Mouse (Mus musculus) CH12.LX (cell line): ENCODE measurements around the gene Tecta. TPM values are rescaled to one million over a fixed set of nuclear protein-coding genes. Genes with fewer than 3 reads are reported as not detected.

ENCODE experiments used
- DNase-seq: peaks from one replicate; pipeline ENCODE4 v3.0.0-alpha.2; 2013; ENCODE audit errors: extremely low read depth
- H3K27ac ChIP-seq: 2 replicates; pipeline ENCODE4 v1.5.1; 2012; ENCODE audit warnings: low read depth, mild to moderate bottlenecking, control low read depth, moderate library complexity; ENCODE audit not compliant: insufficient read depth
- H3K27me3 ChIP-seq: replicated peaks from 2 replicates; pipeline ENCODE3; 2012; ENCODE audit warnings: inconsistent platforms
- H3K36me3 ChIP-seq, 2 experiments: replicated peaks in 1 of 2; 2 replicates each; pipeline versions ENCODE3 to v1.6.1; 2012; ENCODE audit warnings: inconsistent platforms in 1 of 2, low read length in 1 of 2, mild to moderate bottlenecking in 1 of 2, mixed read lengths in 1 of 2, moderate library complexity in 1 of 2; ENCODE audit not compliant: control insufficient read depth in 1 of 2, insufficient read depth in 1 of 2
- H3K4me1 ChIP-seq, 2 experiments: 2 replicates each; pipeline ENCODE4 v1.6.1; 2012; ENCODE audit warnings: inconsistent platforms in 1 of 2, moderate library complexity in 1 of 2; ENCODE audit not compliant: insufficient read depth in 2 of 2, control insufficient read depth in 1 of 2
- H3K4me2 ChIP-seq: 2 replicates; pipeline ENCODE4 v1.6.1; 2012; ENCODE audit warnings: low read depth, mild to moderate bottlenecking, control low read depth; ENCODE audit not compliant: poor library complexity, insufficient read depth, severe bottlenecking
- H3K4me3 ChIP-seq, 3 experiments: fragments of 150-350 bp in 1 of 3; sonication (generic) in 1 of 3; replicated peaks in 1 of 3; 2 replicates each; pipeline versions ENCODE3 to v1.5.1; 2011 to 2012; ENCODE audit warnings: low read depth in 2 of 3, low read length in 2 of 3, mild to moderate bottlenecking in 2 of 3, moderate library complexity in 2 of 3, control low read depth in 1 of 3, improper control_type of control experiment in 1 of 3, inconsistent platforms in 1 of 3, mixed read lengths in 1 of 3; ENCODE audit not compliant: poor library complexity in 1 of 3
- H3K79me2 ChIP-seq: replicated peaks from 2 replicates; pipeline ENCODE4 v1.6.1; 2012; ENCODE audit warnings: mild to moderate bottlenecking, moderate library complexity; ENCODE audit not compliant: control insufficient read depth, poor library complexity, insufficient read depth, severe bottlenecking; ENCODE audit errors: extremely low read depth
- H3K9ac ChIP-seq: 2 replicates; pipeline ENCODE4 v1.6.1; 2012; ENCODE audit warnings: low read depth, mild to moderate bottlenecking, control low read depth, moderate library complexity; ENCODE audit not compliant: insufficient read depth
- H3K9me3 ChIP-seq: replicated peaks from 2 replicates; pipeline ENCODE3; 2012; ENCODE audit warnings: low read length, inconsistent platforms, mixed read lengths
- CTCF ChIP-seq, 2 experiments: IDR thresholded peaks in 1 of 2; conservative IDR thresholded peaks in 1 of 2; 2 replicates each; pipeline ENCODE4 v1.5.1; 2011 to 2012; ENCODE audit warnings: low read depth in 2 of 2, low read length in 2 of 2, improper control_type of control experiment in 1 of 2, inconsistent platforms in 1 of 2, mild to moderate bottlenecking in 1 of 2, moderate library complexity in 1 of 2
- EP300 ChIP-seq: IDR thresholded peaks from 2 replicates; pipeline ENCODE4 v1.6.1; 2011; ENCODE audit warnings: low read length, improper control_type of control experiment
- JUND ChIP-seq: conservative IDR thresholded peaks from 2 replicates; pipeline ENCODE4 v1.6.1; 2011; ENCODE audit warnings: low read depth, low read length, improper control_type of control experiment
- KAT2A ChIP-seq: IDR thresholded peaks from 2 replicates; pipeline ENCODE4 v1.6.1; 2012; ENCODE audit warnings: low read length, improper control_type of control experiment, inconsistent platforms; ENCODE audit not compliant: insufficient replicate concordance
- MAZ ChIP-seq: IDR thresholded peaks from 2 replicates; pipeline ENCODE4 v1.6.1; 2012; ENCODE audit warnings: low read depth, mild to moderate bottlenecking, inconsistent platforms, low read length, improper control_type of control experiment, moderate library complexity
- NELFE ChIP-seq: IDR thresholded peaks from 2 replicates; pipeline ENCODE4 v1.6.1; 2011; ENCODE audit warnings: low read depth, low read length, improper control_type of control experiment
- NRF1 ChIP-seq: IDR thresholded peaks from 2 replicates; pipeline ENCODE4 v1.6.1; 2014; ENCODE audit warnings: low read depth, mild to moderate bottlenecking, inconsistent platforms, low read length, improper control_type of control experiment, moderate library complexity
- RAD21 ChIP-seq: IDR thresholded peaks from 2 replicates; pipeline ENCODE4 v1.6.1; 2011; ENCODE audit warnings: low read depth, mild to moderate bottlenecking, low read length, improper control_type of control experiment, moderate library complexity
- RCOR1 ChIP-seq: conservative IDR thresholded peaks from 2 replicates; pipeline ENCODE4 v1.6.1; 2012; ENCODE audit warnings: low read depth, mild to moderate bottlenecking, inconsistent platforms, low read length, improper control_type of control experiment
- SMC3 ChIP-seq: IDR thresholded peaks from 2 replicates; pipeline ENCODE4 v1.6.1; 2011; ENCODE audit warnings: low read depth, low read length, improper control_type of control experiment
- TCF12 ChIP-seq: IDR thresholded peaks from 2 replicates; pipeline ENCODE4 v1.6.1; 2014; ENCODE audit warnings: low read depth, mild to moderate bottlenecking, inconsistent platforms, low read length, improper control_type of control experiment
- UBTF ChIP-seq: IDR thresholded peaks from 2 replicates; pipeline ENCODE4 v1.6.1; 2012; ENCODE audit warnings: low read depth, mild to moderate bottlenecking, inconsistent platforms, low read length, improper control_type of control experiment, moderate library complexity
- USF1 ChIP-seq: IDR thresholded peaks from 2 replicates; pipeline ENCODE4 v1.6.1; 2014; ENCODE audit warnings: low read depth, mild to moderate bottlenecking, inconsistent platforms, low read length, improper control_type of control experiment
- ZC3H11A ChIP-seq: IDR thresholded peaks from 2 replicates; pipeline ENCODE4 v1.6.1; 2012; ENCODE audit warnings: low read depth, mild to moderate bottlenecking, inconsistent platforms, low read length, improper control_type of control experiment
- ZNF384 ChIP-seq: IDR thresholded peaks from 2 replicates; pipeline ENCODE4 v1.6.1; 2012; ENCODE audit warnings: low read depth, low read length, improper control_type of control experiment, inconsistent platforms
- dilution Hi-C: fragments of 300-500 bp; cut with MboI; formaldehyde crosslinking; loops from 2 replicates; pipeline ENCODE4 v1.14.3; 2020; ENCODE audit warnings: low sequenced_read_pairs; ENCODE audit not compliant: extremely low pct_unique_long_range_greater_than_20kb, extremely low pct_ligation_motif_present
- in situ Hi-C: fragments of 300-500 bp; cut with MboI; formaldehyde crosslinking; loops from 3 replicates; pipeline ENCODE4 v1.14.3; 2019; ENCODE audit warnings: low sequenced_read_pairs, low pct_ligation_motif_present, low pct_unique_long_range_greater_than_20kb, mixed read lengths
- polyA plus RNA-seq: library from polyadenylated mRNA; unstranded; fragments of >175 nt; gene quantifications from 2 replicates; pipeline ENCODE4 v1.2.1, GENCODE M21; 2012; ENCODE audit warnings: low read depth; ENCODE audit not compliant: insufficient read length
- total RNA-seq, 2 experiments: library from RNA; depleted of rRNA; stranded (reverse); fragments of 300-350 nt in 1 of 2; fragments of >200 nt in 1 of 2; gene quantifications; 2 replicates each; pipeline ENCODE4 v1.2.3; 2012 to 2014

Gene Tecta
- total and polyA plus RNA-seq, 3 experiments, result 0.04 to 0.09 TPM; not detected in 1

- no peaks in the 10 kb centered on the region for H3K36me3 ChIP-seq
- H3K9me3 ChIP-seq, result no peaks in the 10 kb centered on the region
- no peak overlapping the region for H3K4me3 ChIP-seq
- in situ Hi-C loops (loop anchor here (25.0 kb wide), 1 partner anchor 394 kb away; no protein-coding TSS in a partner anchor), dilution Hi-C loops (no loop called here)
- H3K4me1 ChIP-seq, result peaks cover 26 to 58% of the 10 kb centered on the region in 2 experiments
- H3K27ac ChIP-seq, result no peak overlapping the region
- TF ChIP-seq KAT2A (no peak), ZC3H11A (no peak), USF1 (no peak), SMC3 (no peak), CTCF (conservative IDR thresholded peaks at IDR 0.05 in 1 of 2, IDR thresholded peaks at IDR 0.05 in 1 of 2; ENCODE audit: low read depth in 2 of 2, low read length in 2 of 2) (no peak), UBTF (no peak), RCOR1 (no peak), NRF1 (no peak), EP300 (peak; percentile 26; the same call in 1 of the 2 replicates)
- H3K27me3 ChIP-seq, result no peaks in the 10 kb centered on the region
- DNase-seq, result peak; percentile 61
- H3K4me2 ChIP-seq, result peak overlapping the region; percentile 44; the same call in 1 of the 2 replicates
- H3K79me2 ChIP-seq, result no peaks in the 10 kb centered on the region
- no peak overlapping the region for H3K9ac ChIP-seq
Observed at GRCm38 (mm10) chr9:42392927-42393326, 6.8 kb downstream of the Tecta start.

DNA sequence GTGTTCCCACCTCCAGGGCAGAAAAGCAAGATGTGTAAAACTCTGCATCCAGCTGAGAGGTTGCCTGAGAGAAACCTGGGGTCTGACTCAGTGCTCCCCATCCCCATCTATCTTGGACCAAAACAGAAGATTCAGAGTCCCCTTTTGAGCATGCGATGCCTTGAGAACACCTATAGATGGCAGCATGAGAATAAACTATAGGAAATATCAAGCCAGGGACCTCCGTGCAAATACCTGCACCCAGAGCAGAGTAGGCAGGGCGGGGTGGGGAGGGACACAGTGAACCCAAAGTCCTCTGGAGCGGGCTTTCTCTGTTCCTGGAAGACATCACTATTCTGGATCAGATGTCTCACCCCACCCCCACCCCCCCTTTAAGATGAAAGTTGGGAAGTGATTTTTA lies 11.2 kb downstream of the Tecta start:
- no peak overlapping the region for H3K4me3 ChIP-seq
- H3K9me3 ChIP-seq, result no peaks in the 10 kb centered on the region
- peak; percentile 37 for DNase-seq
- H3K27ac ChIP-seq, result no peak overlapping the region
- no peaks in the 10 kb centered on the region for H3K79me2 ChIP-seq
- H3K9ac ChIP-seq, result no peak overlapping the region
- no peaks in the 10 kb centered on the region for H3K36me3 ChIP-seq
- peaks cover 1% of the 10 kb centered on the region for H3K27me3 ChIP-seq
- TF ChIP-seq ZNF384 (no peak), KAT2A (no peak), TCF12 (no peak), CTCF (conservative IDR thresholded peaks at IDR 0.05 in 1 of 2, IDR thresholded peaks at IDR 0.05 in 1 of 2; ENCODE audit: low read depth in 2 of 2, low read length in 2 of 2) (peak; percentile 14 to 72; a peak in 2 of 4 replicates), SMC3 (peak; percentile 52), EP300 (no peak), RAD21 (peak; percentile 79)
- TF ChIP-seq, all 38 proteins: peak for 3
- Histone ChIP-seq H3K4me1 (peaks cover 13 to 27% of the 10 kb centered on the region in 2 experiments; a peak in 3 of 4 replicates), H3K4me2 (no peak overlapping the region)
- dilution Hi-C loops (no loop called here), in situ Hi-C loops (loop anchor here (25.0 kb wide), 1 partner anchor 399 kb away; no protein-coding TSS in a partner anchor)

GRCm38 (mm10) chr9:42387038-42387437 lies 12.7 kb downstream of the Tecta start:
- no peaks in the 10 kb centered on the region for H3K36me3 ChIP-seq
- in situ Hi-C loops, result loop anchor here (25.0 kb wide), 1 partner anchor 400 kb away; no protein-coding TSS in a partner anchor
- no peaks in the 10 kb centered on the region for H3K9me3 ChIP-seq
- no peak for DNase-seq
- H3K79me2 ChIP-seq, result no peaks in the 10 kb centered on the region
- no peak overlapping the region for H3K4me2 ChIP-seq
- H3K27me3 ChIP-seq, result peaks cover 1% of the 10 kb centered on the region
- H3K27ac ChIP-seq, result no peak overlapping the region
- no peak overlapping the region for H3K9ac ChIP-seq
- H3K4me1 ChIP-seq, result peaks cover 8 to 19% of the 10 kb centered on the region in 2 experiments; a peak in 3 of 4 replicates
- dilution Hi-C loops, result no loop called here
- no peak for TF ChIP-seq NELFE
- TF ChIP-seq MAZ, result no peak
- TF ChIP-seq JUND, result no peak
- TF ChIP-seq, all 38 proteins: peak for 0
- H3K4me3 ChIP-seq, result no peak overlapping the region
